Mouse (Mus musculus): ENCODE measurements around the gene Prkch. TPM values are rescaled to one million over a fixed set of nuclear protein-coding genes. Genes with fewer than 3 reads are reported as not detected.

Prkch gene
- polyA plus RNA-seq, 1 experiment: 7.7 TPM

- no peak for DNase-seq (ENCODE audit: low read depth)
- no peak for TF ChIP-seq POLR2A (IDR thresholded peaks at IDR 0.05; ENCODE audit: borderline replicate concordance, extremely low read depth, insufficient read depth, insufficient read length, poor library complexity, severe bottlenecking)
- TF ChIP-seq CTCF (IDR thresholded peaks at IDR 0.05; ENCODE audit: borderline replicate concordance, extremely low read depth, insufficient read depth, insufficient read length): no peak
These were observed 222.6 kb downstream of the Prkch start for GRCm38 (mm10) chr12:73807228-73807627.

- TF ChIP-seq CTCF (IDR thresholded peaks at IDR 0.05; ENCODE audit: borderline replicate concordance, extremely low read depth, insufficient read depth, insufficient read length): no peak
- no peak for TF ChIP-seq POLR2A (IDR thresholded peaks at IDR 0.05; ENCODE audit: borderline replicate concordance, extremely low read depth, insufficient read depth, insufficient read length, poor library complexity, severe bottlenecking)
- DNase-seq (ENCODE audit: low read depth): peak; percentile 88
These were observed 225.6 kb downstream of the Prkch start for GRCm38 (mm10) chr12:73810041-73810795.

- DNase-seq (ENCODE audit: low read depth): peak; percentile 31
- no peak for TF ChIP-seq POLR2A (IDR thresholded peaks at IDR 0.05; ENCODE audit: borderline replicate concordance, extremely low read depth, insufficient read depth, insufficient read length, poor library complexity, severe bottlenecking)
- TF ChIP-seq CTCF (IDR thresholded peaks at IDR 0.05; ENCODE audit: borderline replicate concordance, extremely low read depth, insufficient read depth, insufficient read length): no peak
These were observed 226.3 kb downstream of the Prkch start for GRCm38 (mm10) chr12:73810903-73811302.

- no peak for DNase-seq (ENCODE audit: low read depth)
- TF ChIP-seq POLR2A (IDR thresholded peaks at IDR 0.05; ENCODE audit: borderline replicate concordance, extremely low read depth, insufficient read depth, insufficient read length, poor library complexity, severe bottlenecking) (no peak), CTCF (IDR thresholded peaks at IDR 0.05; ENCODE audit: borderline replicate concordance, extremely low read depth, insufficient read depth, insufficient read length) (no peak)
These were observed 227.6 kb downstream of the Prkch start for GRCm38 (mm10) chr12:73812198-73812597.

GRCm38 (mm10) chr12:73813016-73813900 is 228.7 kb downstream of the Prkch start:
- TF ChIP-seq CTCF (IDR thresholded peaks at IDR 0.05; ENCODE audit: borderline replicate concordance, extremely low read depth, insufficient read depth, insufficient read length) (no peak), POLR2A (IDR thresholded peaks at IDR 0.05; ENCODE audit: borderline replicate concordance, extremely low read depth, insufficient read depth, insufficient read length, poor library complexity, severe bottlenecking) (no peak)
- no peak for DNase-seq (ENCODE audit: low read depth)

- TF ChIP-seq POLR2A (IDR thresholded peaks at IDR 0.05; ENCODE audit: borderline replicate concordance, extremely low read depth, insufficient read depth, insufficient read length, poor library complexity, severe bottlenecking) (no peak), CTCF (IDR thresholded peaks at IDR 0.05; ENCODE audit: borderline replicate concordance, extremely low read depth, insufficient read depth, insufficient read length) (no peak)
- no peak for DNase-seq (ENCODE audit: low read depth)
These were observed 229.6 kb downstream of the Prkch start for GRCm38 (mm10) chr12:73814056-73814735.

GRCm38 (mm10) chr12:73814897-73815296 is 230.3 kb downstream of the Prkch start:
- no peak for DNase-seq (ENCODE audit: low read depth)
- no peak for TF ChIP-seq CTCF (IDR thresholded peaks at IDR 0.05; ENCODE audit: borderline replicate concordance, extremely low read depth, insufficient read depth, insufficient read length)
- no peak for TF ChIP-seq POLR2A (IDR thresholded peaks at IDR 0.05; ENCODE audit: borderline replicate concordance, extremely low read depth, insufficient read depth, insufficient read length, poor library complexity, severe bottlenecking)

- no peak for DNase-seq (ENCODE audit: low read depth)
- TF ChIP-seq CTCF (IDR thresholded peaks at IDR 0.05; ENCODE audit: borderline replicate concordance, extremely low read depth, insufficient read depth, insufficient read length) (no peak), POLR2A (IDR thresholded peaks at IDR 0.05; ENCODE audit: borderline replicate concordance, extremely low read depth, insufficient read depth, insufficient read length, poor library complexity, severe bottlenecking) (no peak)
These were observed 230.9 kb downstream of the Prkch start for GRCm38 (mm10) chr12:73815463-73815862.

- no peak for DNase-seq (ENCODE audit: low read depth)
- TF ChIP-seq CTCF (IDR thresholded peaks at IDR 0.05; ENCODE audit: borderline replicate concordance, extremely low read depth, insufficient read depth, insufficient read length): no peak
- TF ChIP-seq POLR2A (IDR thresholded peaks at IDR 0.05; ENCODE audit: borderline replicate concordance, extremely low read depth, insufficient read depth, insufficient read length, poor library complexity, severe bottlenecking): no peak
These were observed 231.3 kb downstream of the Prkch start for GRCm38 (mm10) chr12:73815892-73816291.

GRCm38 (mm10) chr12:73816866-73817265 is 232.3 kb downstream of the Prkch start:
- DNase-seq (ENCODE audit: low read depth): no peak
- TF ChIP-seq CTCF (IDR thresholded peaks at IDR 0.05; ENCODE audit: borderline replicate concordance, extremely low read depth, insufficient read depth, insufficient read length): no peak
- TF ChIP-seq POLR2A (IDR thresholded peaks at IDR 0.05; ENCODE audit: borderline replicate concordance, extremely low read depth, insufficient read depth, insufficient read length, poor library complexity, severe bottlenecking): no peak

- TF ChIP-seq POLR2A (IDR thresholded peaks at IDR 0.05; ENCODE audit: borderline replicate concordance, extremely low read depth, insufficient read depth, insufficient read length, poor library complexity, severe bottlenecking): no peak
- no peak for TF ChIP-seq CTCF (IDR thresholded peaks at IDR 0.05; ENCODE audit: borderline replicate concordance, extremely low read depth, insufficient read depth, insufficient read length)
- DNase-seq (ENCODE audit: low read depth): no peak
These were observed 234.2 kb downstream of the Prkch start for GRCm38 (mm10) chr12:73818801-73819200.

Data from brain, embryonic 14.5 days (tissue).